Mouse (Mus musculus): ENCODE results near the gene Samd4. TPM values are rescaled to one million over a fixed set of nuclear protein-coding genes. Genes with fewer than 3 reads are reported as not detected.

Samd4 gene
- polyA plus RNA-seq, 1 experiment, result 17.6 TPM

DNA sequence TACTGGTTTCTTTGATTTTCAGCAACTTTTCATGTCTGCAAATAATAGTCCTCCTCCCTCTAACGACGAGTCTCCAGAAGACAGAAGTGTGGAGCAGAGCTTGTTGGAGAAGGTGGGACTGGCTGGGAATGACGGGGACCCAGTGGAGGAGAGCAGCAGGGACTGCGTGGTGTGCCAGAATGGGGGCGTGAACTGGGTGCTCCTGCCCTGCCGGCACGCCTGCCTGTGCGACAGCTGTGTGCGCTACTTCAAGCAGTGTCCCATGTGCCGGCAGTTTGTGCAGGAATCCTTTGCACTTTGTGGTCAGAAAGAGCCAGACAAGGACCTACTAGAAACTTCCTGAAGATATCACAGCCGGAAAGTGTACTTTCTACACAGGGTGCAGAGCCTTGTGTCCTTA lies 29.0 kb upstream of the Samd4 start:
- no peaks in the 10 kb centered on the region for H3K9me3 ChIP-seq (replicated peaks; ENCODE audit: control insufficient read depth, insufficient read depth, low read length, poor library complexity, severe bottlenecking)
- no peaks in the 10 kb centered on the region for H3K36me3 ChIP-seq (ENCODE audit: control insufficient read depth, insufficient read depth, low read length, poor library complexity, severe bottlenecking)
- no peak overlapping the region for H3K9ac ChIP-seq (ENCODE audit: low read depth, poor library complexity, severe bottlenecking)
- no peaks in the 10 kb centered on the region for H3K27me3 ChIP-seq (ENCODE audit: control insufficient read depth, insufficient read depth, low read length, poor library complexity, severe bottlenecking)
- H3K4me3 ChIP-seq (ENCODE audit: low read depth, low read length), result no peak overlapping the region
- no peaks in the 10 kb centered on the region for H3K4me1 ChIP-seq (ENCODE audit: control insufficient read depth, insufficient read depth, low read length)
- H3K27ac ChIP-seq (ENCODE audit: insufficient read depth, low read length), result no peak overlapping the region
- TF ChIP-seq POLR2A (IDR thresholded peaks at IDR 0.05; ENCODE audit: insufficient read depth, low read length) (no peak), CTCF (IDR thresholded peaks at IDR 0.05; ENCODE audit: low read depth, low read length) (no peak), EP300 (IDR thresholded peaks at IDR 0.05; ENCODE audit: insufficient read depth, low read depth, low read length) (no peak)

DNA sequence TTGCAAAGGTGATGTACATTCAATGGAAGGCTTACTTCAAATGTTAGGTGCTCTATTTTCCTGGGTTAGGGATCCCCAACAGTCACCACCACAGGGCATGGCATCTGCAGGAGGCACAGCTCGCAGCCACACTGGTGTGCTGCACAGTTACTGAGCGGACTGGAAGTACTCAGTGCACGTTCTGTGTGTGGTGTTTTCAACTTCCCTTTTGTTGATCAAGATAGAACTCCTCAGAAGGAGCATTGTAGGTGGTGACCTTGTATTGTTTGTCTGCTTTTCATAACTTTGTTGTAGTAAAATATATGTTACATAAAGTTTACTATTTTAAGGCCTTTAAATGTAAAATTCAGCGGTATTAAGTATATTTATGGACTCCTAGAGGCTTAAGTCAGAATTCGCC lies 19.7 kb upstream of the Samd4 start:
- Histone ChIP-seq H3K27me3 (ENCODE audit: control insufficient read depth, insufficient read depth, low read length, poor library complexity, severe bottlenecking) (no peaks in the 10 kb centered on the region), H3K27ac (ENCODE audit: insufficient read depth, low read length) (no peak overlapping the region), H3K4me1 (ENCODE audit: control insufficient read depth, insufficient read depth, low read length) (no peaks in the 10 kb centered on the region), H3K9ac (ENCODE audit: low read depth, poor library complexity, severe bottlenecking) (no peak overlapping the region), H3K36me3 (ENCODE audit: control insufficient read depth, insufficient read depth, low read length, poor library complexity, severe bottlenecking) (no peaks in the 10 kb centered on the region), H3K9me3 (replicated peaks; ENCODE audit: control insufficient read depth, insufficient read depth, low read length, poor library complexity, severe bottlenecking) (no peaks in the 10 kb centered on the region), H3K4me3 (ENCODE audit: low read depth, low read length) (no peak overlapping the region)
- TF ChIP-seq POLR2A (IDR thresholded peaks at IDR 0.05; ENCODE audit: insufficient read depth, low read length) (no peak), EP300 (IDR thresholded peaks at IDR 0.05; ENCODE audit: insufficient read depth, low read depth, low read length) (no peak), CTCF (IDR thresholded peaks at IDR 0.05; ENCODE audit: low read depth, low read length) (no peak)

DNA sequence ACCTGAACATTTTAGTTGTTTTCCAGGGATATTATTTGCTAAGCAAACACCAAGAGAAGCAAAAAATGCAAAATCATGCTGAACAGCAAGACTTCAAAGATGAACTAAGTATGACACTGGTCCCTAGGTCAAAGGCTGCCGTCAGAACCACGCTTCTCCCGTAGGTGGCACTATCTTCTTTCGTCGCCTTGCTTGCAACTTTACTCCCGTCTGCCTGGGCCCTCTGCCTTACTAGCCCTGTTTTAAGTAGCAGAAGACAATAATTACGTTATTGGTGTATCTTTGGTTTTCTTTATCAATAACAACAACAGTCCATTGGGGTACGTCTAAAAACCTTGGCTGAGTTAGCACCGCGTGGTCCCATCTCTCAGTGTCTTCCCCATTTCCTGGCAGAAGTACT lies 1.7 kb upstream of the Samd4 start:
- Histone ChIP-seq H3K27ac (ENCODE audit: insufficient read depth, low read length) (no peak overlapping the region), H3K36me3 (ENCODE audit: control insufficient read depth, insufficient read depth, low read length, poor library complexity, severe bottlenecking) (no peaks in the 10 kb centered on the region), H3K9ac (ENCODE audit: low read depth, poor library complexity, severe bottlenecking) (no peak overlapping the region), H3K4me1 (ENCODE audit: control insufficient read depth, insufficient read depth, low read length) (no peaks in the 10 kb centered on the region), H3K9me3 (replicated peaks; ENCODE audit: control insufficient read depth, insufficient read depth, low read length, poor library complexity, severe bottlenecking) (no peaks in the 10 kb centered on the region), H3K27me3 (ENCODE audit: control insufficient read depth, insufficient read depth, low read length, poor library complexity, severe bottlenecking) (peaks cover 8% of the 10 kb centered on the region), H3K4me3 (ENCODE audit: low read depth, low read length) (no peak overlapping the region)
- TF ChIP-seq EP300 (IDR thresholded peaks at IDR 0.05; ENCODE audit: insufficient read depth, low read depth, low read length) (no peak), CTCF (IDR thresholded peaks at IDR 0.05; ENCODE audit: low read depth, low read length) (peak; percentile 73)

DNA sequence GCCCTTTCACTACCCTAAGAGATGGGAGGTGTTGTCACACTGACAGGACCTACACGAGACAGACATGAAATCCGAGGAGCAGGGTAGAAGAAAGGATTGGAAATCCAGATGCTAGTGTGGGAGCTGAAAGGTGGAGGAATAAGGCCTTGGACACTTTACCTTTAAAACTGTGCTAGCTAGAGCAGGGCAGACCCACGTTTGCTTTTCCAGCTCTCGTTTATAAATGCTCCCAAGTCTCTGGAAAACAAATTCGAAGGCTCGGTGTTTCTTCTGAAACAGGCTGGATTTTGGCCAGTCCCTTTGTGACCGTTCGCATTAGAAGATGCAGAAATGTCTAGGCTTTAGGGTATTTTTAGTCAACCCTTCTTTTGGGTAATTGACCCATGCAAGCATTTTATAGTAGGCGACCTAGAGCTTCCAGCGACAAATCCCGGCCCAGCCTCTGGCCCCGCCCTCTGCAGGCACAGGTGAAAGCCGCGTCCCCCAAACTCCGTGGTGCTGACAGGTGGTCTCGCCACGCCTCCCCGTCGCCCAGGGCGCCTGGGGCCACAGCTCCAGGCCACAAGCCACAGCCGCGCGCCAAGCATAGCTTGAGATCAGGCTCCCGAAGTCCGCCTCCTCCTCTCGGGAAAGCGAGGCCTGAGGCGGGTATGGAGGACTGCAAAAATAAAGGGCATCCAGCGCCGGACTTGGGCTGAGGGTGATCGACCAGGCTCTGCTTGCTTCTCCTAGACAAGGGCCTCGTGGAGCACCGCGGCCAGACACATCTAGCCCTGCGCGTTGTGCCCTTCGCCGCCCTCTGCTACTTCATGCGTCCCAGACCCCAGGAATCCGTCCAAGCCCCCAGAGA lies 848 bp upstream of the Samd4 start:
- Histone ChIP-seq H3K4me3 (ENCODE audit: low read depth, low read length) (peak overlapping the region; percentile 56), H3K4me1 (ENCODE audit: control insufficient read depth, insufficient read depth, low read length) (no peaks in the 10 kb centered on the region), H3K9ac (ENCODE audit: low read depth, poor library complexity, severe bottlenecking) (peak overlapping the region; percentile 62), H3K9me3 (replicated peaks; ENCODE audit: control insufficient read depth, insufficient read depth, low read length, poor library complexity, severe bottlenecking) (no peaks in the 10 kb centered on the region), H3K27me3 (ENCODE audit: control insufficient read depth, insufficient read depth, low read length, poor library complexity, severe bottlenecking) (peaks cover 8% of the 10 kb centered on the region), H3K36me3 (ENCODE audit: control insufficient read depth, insufficient read depth, low read length, poor library complexity, severe bottlenecking) (no peaks in the 10 kb centered on the region), H3K27ac (ENCODE audit: insufficient read depth, low read length) (no peak overlapping the region)
- TF ChIP-seq POLR2A (IDR thresholded peaks at IDR 0.05; ENCODE audit: insufficient read depth, low read length), result no peak

DNA sequence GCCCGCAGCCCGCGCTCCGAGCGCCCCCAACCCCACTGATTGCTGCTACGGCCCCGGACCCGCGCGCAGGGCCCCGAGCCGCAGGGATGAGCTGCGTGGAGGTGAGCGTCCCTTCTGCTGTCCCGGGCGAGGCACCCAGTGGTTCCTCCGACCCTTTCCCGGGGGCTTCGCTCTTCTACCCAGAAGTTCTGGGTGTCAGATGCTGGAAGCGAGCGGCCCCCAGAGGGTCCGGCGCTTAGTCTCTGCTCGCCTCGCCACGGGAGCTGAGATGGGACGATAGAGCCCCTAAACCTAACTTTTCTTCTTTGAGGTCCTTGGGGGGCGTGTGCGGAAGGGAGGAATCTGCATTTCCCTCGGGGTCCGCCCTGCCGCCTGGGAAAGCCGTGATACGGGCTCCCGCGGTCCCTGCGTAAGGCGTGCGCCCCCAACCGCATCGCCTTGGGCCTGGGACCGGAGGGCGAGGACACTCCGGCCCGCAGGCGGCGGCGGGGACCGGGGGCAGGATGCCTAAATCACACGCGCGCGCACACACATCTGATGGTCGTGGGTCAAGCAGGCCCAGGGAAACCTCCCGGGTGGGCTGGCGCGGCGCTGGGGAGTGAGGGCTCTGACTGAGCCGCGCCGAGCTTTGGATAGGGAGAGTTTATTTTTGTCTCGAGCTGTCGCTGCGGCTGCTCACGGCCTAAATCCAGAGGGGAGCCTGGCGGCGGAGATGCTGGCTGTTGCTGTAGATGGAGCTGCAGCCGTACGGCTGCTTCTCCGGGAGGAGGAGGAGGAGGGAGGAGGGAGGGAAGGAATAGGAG lies 615 bp downstream of the Samd4 start:
- H3K27me3 ChIP-seq (ENCODE audit: control insufficient read depth, insufficient read depth, low read length, poor library complexity, severe bottlenecking), result peaks cover 8% of the 10 kb centered on the region
- no peak for TF ChIP-seq POLR2A (IDR thresholded peaks at IDR 0.05; ENCODE audit: insufficient read depth, low read length)
- no peak for TF ChIP-seq EP300 (IDR thresholded peaks at IDR 0.05; ENCODE audit: insufficient read depth, low read depth, low read length)
- no peak for TF ChIP-seq CTCF (IDR thresholded peaks at IDR 0.05; ENCODE audit: low read depth, low read length)
- H3K4me1 ChIP-seq (ENCODE audit: control insufficient read depth, insufficient read depth, low read length), result no peaks in the 10 kb centered on the region
- no peak overlapping the region for H3K27ac ChIP-seq (ENCODE audit: insufficient read depth, low read length)
- H3K9me3 ChIP-seq (replicated peaks; ENCODE audit: control insufficient read depth, insufficient read depth, low read length, poor library complexity, severe bottlenecking), result no peaks in the 10 kb centered on the region
- peak overlapping the region; percentile 49 for H3K4me3 ChIP-seq (ENCODE audit: low read depth, low read length)
- peak overlapping the region; percentile 62 for H3K9ac ChIP-seq (ENCODE audit: low read depth, poor library complexity, severe bottlenecking)
- no peaks in the 10 kb centered on the region for H3K36me3 ChIP-seq (ENCODE audit: control insufficient read depth, insufficient read depth, low read length, poor library complexity, severe bottlenecking)

DNA sequence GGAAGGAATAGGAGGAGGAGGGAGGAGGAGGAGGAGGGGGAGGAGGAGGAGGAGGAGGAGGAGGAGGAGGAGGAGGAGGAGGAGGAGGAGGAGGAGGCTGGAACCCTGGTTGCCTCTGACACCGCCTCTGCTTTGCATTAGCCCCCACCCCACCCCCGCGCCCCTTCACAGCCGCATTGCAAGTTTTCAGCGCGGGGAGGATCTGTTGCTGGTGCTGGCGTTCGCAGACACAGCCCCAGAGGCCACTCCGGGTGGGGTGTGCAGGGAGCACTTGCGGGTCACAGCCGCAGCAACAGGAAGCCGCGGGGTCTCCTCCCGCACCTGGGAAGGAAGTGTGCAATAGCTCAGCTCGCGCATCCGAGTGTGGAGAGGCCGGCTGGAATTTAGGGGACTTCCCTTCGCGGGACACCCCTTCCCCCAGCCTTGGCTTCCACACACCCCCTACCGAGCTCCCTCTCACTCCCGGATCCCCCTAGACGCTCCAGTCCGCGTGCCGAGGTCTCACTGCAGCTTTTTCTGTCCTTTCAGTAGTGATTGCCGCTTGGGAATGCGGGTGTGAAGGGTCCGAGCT lies 1.3 kb downstream of the Samd4 start:
- no peak for TF ChIP-seq CTCF (IDR thresholded peaks at IDR 0.05; ENCODE audit: low read depth, low read length)
- TF ChIP-seq POLR2A (IDR thresholded peaks at IDR 0.05; ENCODE audit: insufficient read depth, low read length), result no peak
- TF ChIP-seq EP300 (IDR thresholded peaks at IDR 0.05; ENCODE audit: insufficient read depth, low read depth, low read length), result no peak
- H3K27me3 ChIP-seq (ENCODE audit: control insufficient read depth, insufficient read depth, low read length, poor library complexity, severe bottlenecking), result peaks cover 8% of the 10 kb centered on the region
- no peaks in the 10 kb centered on the region for H3K9me3 ChIP-seq (replicated peaks; ENCODE audit: control insufficient read depth, insufficient read depth, low read length, poor library complexity, severe bottlenecking)
- peak overlapping the region; percentile 62 for H3K9ac ChIP-seq (ENCODE audit: low read depth, poor library complexity, severe bottlenecking)
- H3K4me1 ChIP-seq (ENCODE audit: control insufficient read depth, insufficient read depth, low read length), result no peaks in the 10 kb centered on the region
- no peaks in the 10 kb centered on the region for H3K36me3 ChIP-seq (ENCODE audit: control insufficient read depth, insufficient read depth, low read length, poor library complexity, severe bottlenecking)
- peak overlapping the region; percentile 84 for H3K4me3 ChIP-seq (ENCODE audit: low read depth, low read length)
- no peak overlapping the region for H3K27ac ChIP-seq (ENCODE audit: insufficient read depth, low read length)
